Mouse (Mus musculus): ENCODE data around the gene Fam178b. TPM values are rescaled to one million over a fixed set of nuclear protein-coding genes. Genes with fewer than 3 reads are reported as not detected.
A peak's percentile ranks its signal among the peaks of the same experiment; 100 is the strongest.

Fam178b gene
- polyA plus RNA-seq, 1 experiment from 2014 or later: 1.3 TPM

GRCm38 (mm10) chr1:36535477-36536396, 147.2 kb downstream of the Fam178b start:
- Histone ChIP-seq H3K9me3 (ENCODE audit: control insufficient read depth, low read length) (no peaks in the 10 kb centered on the region), H3K27me3 (ENCODE audit: control insufficient read depth, insufficient read depth, low read length) (no peaks in the 10 kb centered on the region), H3K4me3 (ENCODE audit: low read length) (no peak overlapping the region), H3K4me2 (replicated peaks; ENCODE audit: low read depth, low read length) (no peak overlapping the region), H3K36me3 (ENCODE audit: control insufficient read depth, insufficient read depth, low read length) (peaks cover 38% of the 10 kb centered on the region), H3K4me1 (ENCODE audit: control insufficient read depth, insufficient read depth, low read length) (no peaks in the 10 kb centered on the region), H3K9ac (ENCODE audit: low read depth, low read length) (no peak overlapping the region), H3K27ac (ENCODE audit: low read depth, low read length) (no peak overlapping the region)
- ATAC-seq (ENCODE audit: low FRiP score, low TSS enrichment): no peak
- 81% methylated on average over 11 of the region's 11 CpGs for WGBS

- no peak overlapping the region for H3K4me2 ChIP-seq (replicated peaks; ENCODE audit: low read depth, low read length)
- H3K27me3 ChIP-seq (ENCODE audit: control insufficient read depth, insufficient read depth, low read length): no peaks in the 10 kb centered on the region
- no peak overlapping the region for H3K9ac ChIP-seq (ENCODE audit: low read depth, low read length)
- peaks cover 27% of the 10 kb centered on the region for H3K36me3 ChIP-seq (ENCODE audit: control insufficient read depth, insufficient read depth, low read length)
- no peaks in the 10 kb centered on the region for H3K4me1 ChIP-seq (ENCODE audit: control insufficient read depth, insufficient read depth, low read length)
- no peak overlapping the region for H3K27ac ChIP-seq (ENCODE audit: low read depth, low read length)
- H3K4me3 ChIP-seq (ENCODE audit: low read length): no peak overlapping the region
- no peaks in the 10 kb centered on the region for H3K9me3 ChIP-seq (ENCODE audit: control insufficient read depth, low read length)
- WGBS: 70% methylated on average over 6 of the region's 6 CpGs
- ATAC-seq (ENCODE audit: low FRiP score, low TSS enrichment): 0 out of 2 replicates have a peak, but pooled peaks have one; percentile 12
Observed at GRCm38 (mm10) chr1:36534595-36535058, 148.4 kb downstream of the Fam178b start.

- no peak overlapping the region for H3K9ac ChIP-seq (ENCODE audit: low read depth, low read length)
- H3K9me3 ChIP-seq (ENCODE audit: control insufficient read depth, low read length): no peaks in the 10 kb centered on the region
- H3K27ac ChIP-seq (ENCODE audit: low read depth, low read length): no peak overlapping the region
- no peak for ATAC-seq (ENCODE audit: low FRiP score, low TSS enrichment)
- no peak overlapping the region for H3K4me3 ChIP-seq (ENCODE audit: low read length)
- no peaks in the 10 kb centered on the region for H3K27me3 ChIP-seq (ENCODE audit: control insufficient read depth, insufficient read depth, low read length)
- peaks cover 17% of the 10 kb centered on the region for H3K36me3 ChIP-seq (ENCODE audit: control insufficient read depth, insufficient read depth, low read length)
- H3K4me1 ChIP-seq (ENCODE audit: control insufficient read depth, insufficient read depth, low read length): no peaks in the 10 kb centered on the region
- 78% methylated on average over 6 of the region's 6 CpGs for WGBS
- no peak overlapping the region for H3K4me2 ChIP-seq (replicated peaks; ENCODE audit: low read depth, low read length)
Observed at GRCm38 (mm10) chr1:36533546-36533945, 149.4 kb downstream of the Fam178b start.

- H3K9me3 ChIP-seq (ENCODE audit: control insufficient read depth, low read length): no peaks in the 10 kb centered on the region
- no peak overlapping the region for H3K27ac ChIP-seq (ENCODE audit: low read depth, low read length)
- peaks cover 10% of the 10 kb centered on the region for H3K36me3 ChIP-seq (ENCODE audit: control insufficient read depth, insufficient read depth, low read length)
- H3K27me3 ChIP-seq (ENCODE audit: control insufficient read depth, insufficient read depth, low read length): no peaks in the 10 kb centered on the region
- ATAC-seq (ENCODE audit: low FRiP score, low TSS enrichment): no peak
- H3K4me1 ChIP-seq (ENCODE audit: control insufficient read depth, insufficient read depth, low read length): no peaks in the 10 kb centered on the region
- WGBS: 88% methylated on average over 12 of the region's 12 CpGs
- H3K4me3 ChIP-seq (ENCODE audit: low read length): no peak overlapping the region
- no peak overlapping the region for H3K9ac ChIP-seq (ENCODE audit: low read depth, low read length)
- no peak overlapping the region for H3K4me2 ChIP-seq (replicated peaks; ENCODE audit: low read depth, low read length)
Observed at GRCm38 (mm10) chr1:36531461-36531860, 151.5 kb downstream of the Fam178b start.

- no peaks in the 10 kb centered on the region for H3K4me1 ChIP-seq (ENCODE audit: control insufficient read depth, insufficient read depth, low read length)
- H3K9me3 ChIP-seq (ENCODE audit: control insufficient read depth, low read length): no peaks in the 10 kb centered on the region
- no peak overlapping the region for H3K9ac ChIP-seq (ENCODE audit: low read depth, low read length)
- no peak for ATAC-seq (ENCODE audit: low FRiP score, low TSS enrichment)
- WGBS: 96% methylated on average over 7 of the region's 7 CpGs
- peaks cover 15% of the 10 kb centered on the region for H3K36me3 ChIP-seq (ENCODE audit: control insufficient read depth, insufficient read depth, low read length)
- no peak overlapping the region for H3K27ac ChIP-seq (ENCODE audit: low read depth, low read length)
- H3K4me3 ChIP-seq (ENCODE audit: low read length): no peak overlapping the region
- H3K27me3 ChIP-seq (ENCODE audit: control insufficient read depth, insufficient read depth, low read length): no peaks in the 10 kb centered on the region
- H3K4me2 ChIP-seq (replicated peaks; ENCODE audit: low read depth, low read length): no peak overlapping the region
Observed at GRCm38 (mm10) chr1:36530962-36531361, 152.0 kb downstream of the Fam178b start.

GRCm38 (mm10) chr1:36530485-36530884, 152.5 kb downstream of the Fam178b start:
- 78% methylated on average over 8 of the region's 8 CpGs for WGBS
- Histone ChIP-seq H3K4me3 (ENCODE audit: low read length) (no peak overlapping the region), H3K36me3 (ENCODE audit: control insufficient read depth, insufficient read depth, low read length) (peaks cover 19% of the 10 kb centered on the region), H3K4me1 (ENCODE audit: control insufficient read depth, insufficient read depth, low read length) (no peaks in the 10 kb centered on the region), H3K9me3 (ENCODE audit: control insufficient read depth, low read length) (no peaks in the 10 kb centered on the region), H3K9ac (ENCODE audit: low read depth, low read length) (no peak overlapping the region), H3K4me2 (replicated peaks; ENCODE audit: low read depth, low read length) (no peak overlapping the region), H3K27me3 (ENCODE audit: control insufficient read depth, insufficient read depth, low read length) (no peaks in the 10 kb centered on the region), H3K27ac (ENCODE audit: low read depth, low read length) (no peak overlapping the region)
- no peak for ATAC-seq (ENCODE audit: low FRiP score, low TSS enrichment)

GRCm38 (mm10) chr1:36529875-36530274, 153.1 kb downstream of the Fam178b start:
- H3K4me2 ChIP-seq (replicated peaks; ENCODE audit: low read depth, low read length): no peak overlapping the region
- 96% methylated on average over 4 of the region's 4 CpGs for WGBS
- ATAC-seq (ENCODE audit: low FRiP score, low TSS enrichment): no peak

GRCm38 (mm10) chr1:36529274-36529673, 153.7 kb downstream of the Fam178b start:
- no peak for ATAC-seq (ENCODE audit: low FRiP score, low TSS enrichment)
- no peaks in the 10 kb centered on the region for H3K9me3 ChIP-seq (ENCODE audit: control insufficient read depth, low read length)
- 81% methylated on average over 4 of the region's 4 CpGs for WGBS
- no peak overlapping the region for H3K9ac ChIP-seq (ENCODE audit: low read depth, low read length)
- H3K36me3 ChIP-seq (ENCODE audit: control insufficient read depth, insufficient read depth, low read length): peaks cover 30% of the 10 kb centered on the region
- H3K4me3 ChIP-seq (ENCODE audit: low read length): no peak overlapping the region
- no peak overlapping the region for H3K27ac ChIP-seq (ENCODE audit: low read depth, low read length)
- no peaks in the 10 kb centered on the region for H3K27me3 ChIP-seq (ENCODE audit: control insufficient read depth, insufficient read depth, low read length)
- H3K4me2 ChIP-seq (replicated peaks; ENCODE audit: low read depth, low read length): no peak overlapping the region
- H3K4me1 ChIP-seq (ENCODE audit: control insufficient read depth, insufficient read depth, low read length): no peaks in the 10 kb centered on the region

More at GRCm38 (mm10) chr1:36529875-36530274, 153.1 kb downstream of the Fam178b start:
- Histone ChIP-seq H3K4me3 (ENCODE audit: low read length) (no peak overlapping the region), H3K4me1 (ENCODE audit: control insufficient read depth, insufficient read depth, low read length) (no peaks in the 10 kb centered on the region), H3K27ac (ENCODE audit: low read depth, low read length) (no peak overlapping the region), H3K9me3 (ENCODE audit: control insufficient read depth, low read length) (no peaks in the 10 kb centered on the region), H3K27me3 (ENCODE audit: control insufficient read depth, insufficient read depth, low read length) (no peaks in the 10 kb centered on the region), H3K36me3 (ENCODE audit: control insufficient read depth, insufficient read depth, low read length) (peaks cover 24% of the 10 kb centered on the region), H3K9ac (ENCODE audit: low read depth, low read length) (no peak overlapping the region)

GRCm38 (mm10) chr1:36528351-36528750, 154.6 kb downstream of the Fam178b start:
- ATAC-seq (ENCODE audit: low FRiP score, low TSS enrichment): no peak
- Histone ChIP-seq H3K4me3 (ENCODE audit: low read length) (no peak overlapping the region), H3K9ac (ENCODE audit: low read depth, low read length) (no peak overlapping the region), H3K27me3 (ENCODE audit: control insufficient read depth, insufficient read depth, low read length) (no peaks in the 10 kb centered on the region), H3K36me3 (ENCODE audit: control insufficient read depth, insufficient read depth, low read length) (peaks cover 39% of the 10 kb centered on the region), H3K4me1 (ENCODE audit: control insufficient read depth, insufficient read depth, low read length) (no peaks in the 10 kb centered on the region), H3K9me3 (ENCODE audit: control insufficient read depth, low read length) (no peaks in the 10 kb centered on the region), H3K27ac (ENCODE audit: low read depth, low read length) (no peak overlapping the region), H3K4me2 (replicated peaks; ENCODE audit: low read depth, low read length) (no peak overlapping the region)
- WGBS: 28% methylated on average over 1 of the region's 1 CpGs

All from kidney, embryonic 14.5 days (tissue).